Mouse (Mus musculus) left cerebral cortex, adult 2 months (tissue): ENCODE measurements at regions not wholly inside any gene's neighbourhood (a gene's known extent, or its start where the extent isn't known, plus 50 kb on each side); places are given as distances from the start of the nearest gene placed in this dataset.
A peak's percentile ranks its signal among the peaks of the same experiment; 100 is the strongest.

ENCODE experiments used
- DNase-seq, 2 experiments: peaks; one replicate each; pipeline ENCODE4 v3.0.0; 2021 to 2022; ENCODE audit warnings: low spot score in 2 of 2, mixed read lengths in 1 of 2; ENCODE audit errors: extremely low spot score in 1 of 2
- H3K27ac ChIP-seq: fragments of 200-600 bp; 2 replicates; pipeline ENCODE4 v1.8.1; 2022
- H3K4me3 ChIP-seq: fragments of 200-600 bp; 2 replicates; pipeline ENCODE4 v1.8.1; 2022
- CTCF ChIP-seq: fragments of 200-600 bp; IDR thresholded peaks from 2 replicates; pipeline ENCODE4 v1.8.1; 2022; ENCODE audit warnings: antibody characterized with exemption, mild to moderate bottlenecking, moderate library complexity
- intact Hi-C: fragments of 180-260 bp; cut with DNase I; formaldehyde crosslinking; loops from one replicate; pipeline ENCODE4 v1.15.1; 2025

DNA sequence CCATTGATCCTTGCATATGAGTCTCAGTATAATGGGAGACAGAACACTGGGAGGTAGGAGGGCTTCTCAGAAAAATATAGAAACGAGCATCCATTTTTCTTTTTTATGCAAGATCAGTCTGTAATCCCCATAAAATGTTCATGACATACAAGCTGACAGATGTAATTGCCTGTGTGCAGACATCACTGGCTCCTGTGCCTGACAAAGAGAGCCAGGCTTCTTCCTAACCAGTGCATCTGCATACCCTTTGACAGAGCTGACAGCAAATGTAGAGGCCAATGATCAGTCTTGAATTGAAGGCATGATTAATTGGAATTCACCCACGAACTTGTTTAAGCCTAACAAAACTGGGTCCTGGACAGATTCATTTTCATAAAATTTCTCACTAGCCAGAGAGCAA is 463.0 kb downstream of the 1190002N15Rik start:
- TF ChIP-seq CTCF, result no peak
- intact Hi-C loops, result no loop called here
- Histone ChIP-seq H3K27ac (no peak overlapping the region), H3K4me3 (no peak overlapping the region)
- no peak for DNase-seq

GRCm38 (mm10) chr9:94067121-94067520 is 470.8 kb downstream of the 1190002N15Rik start:
- Histone ChIP-seq H3K27ac (no peak overlapping the region), H3K4me3 (no peak overlapping the region)
- intact Hi-C loops, result no loop called here
- TF ChIP-seq CTCF, result no peak
- DNase-seq, result no peak

DNA sequence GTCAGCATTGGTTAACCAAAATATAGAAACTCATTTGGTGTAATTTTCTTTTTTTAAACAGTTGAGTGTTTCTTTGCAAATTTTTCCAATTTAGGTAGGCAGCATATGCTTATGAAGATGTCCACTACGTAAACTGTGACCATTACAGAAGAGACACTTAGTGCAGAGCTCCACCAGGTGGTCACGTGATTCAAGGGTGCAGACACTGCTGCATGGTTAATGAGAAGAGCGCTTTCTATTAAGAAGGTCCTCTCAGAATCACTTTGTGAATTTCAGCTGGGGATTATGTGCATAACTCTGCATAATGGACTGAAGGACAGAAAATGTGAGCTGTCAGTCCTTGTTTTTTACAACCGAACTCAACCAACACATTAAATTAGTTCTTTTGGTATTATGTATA is 484.7 kb downstream of the 1190002N15Rik start:
- intact Hi-C loops, result no loop called here
- H3K27ac ChIP-seq, result no peak overlapping the region
- DNase-seq, result no peak
- no peak overlapping the region for H3K4me3 ChIP-seq
- no peak; the same call in 1 of the 2 replicates for TF ChIP-seq CTCF

- Histone ChIP-seq H3K4me3 (no peak overlapping the region), H3K27ac (no peak overlapping the region)
- no peak for TF ChIP-seq CTCF
- DNase-seq, result no peak
- intact Hi-C loops, result no loop called here
Measured at GRCm38 (mm10) chr9:94047845-94048244, 490.0 kb downstream of the 1190002N15Rik start.

- H3K27ac ChIP-seq, result no peak overlapping the region
- intact Hi-C loops, result no loop called here
- TF ChIP-seq CTCF, result no peak
Measured at GRCm38 (mm10) chr9:94045462-94046126, 492.3 kb downstream of the 1190002N15Rik start.

GRCm38 (mm10) chr9:94023761-94024160 is 514.1 kb downstream of the 1190002N15Rik start:
- no peak for DNase-seq
- intact Hi-C loops, result no loop called here
- no peak overlapping the region for H3K27ac ChIP-seq
- TF ChIP-seq CTCF, result no peak
- no peak overlapping the region for H3K4me3 ChIP-seq

More at GRCm38 (mm10) chr9:94045462-94046126, 492.3 kb downstream of the 1190002N15Rik start:
- no peak for DNase-seq
- no peak overlapping the region for H3K4me3 ChIP-seq

GRCm38 (mm10) chr9:94021293-94021903 is 516.5 kb downstream of the 1190002N15Rik start:
- no peak for TF ChIP-seq CTCF
- H3K27ac ChIP-seq, result no peak overlapping the region
- no peak overlapping the region for H3K4me3 ChIP-seq
- intact Hi-C loops, result no loop called here
- DNase-seq, result no peak

GRCm38 (mm10) chr9:94016747-94017487 is 521.0 kb downstream of the 1190002N15Rik start:
- H3K27ac ChIP-seq, result no peak overlapping the region
- DNase-seq, result no peak
- intact Hi-C loops, result no loop called here
- no peak for TF ChIP-seq CTCF
- H3K4me3 ChIP-seq, result no peak overlapping the region

DNA sequence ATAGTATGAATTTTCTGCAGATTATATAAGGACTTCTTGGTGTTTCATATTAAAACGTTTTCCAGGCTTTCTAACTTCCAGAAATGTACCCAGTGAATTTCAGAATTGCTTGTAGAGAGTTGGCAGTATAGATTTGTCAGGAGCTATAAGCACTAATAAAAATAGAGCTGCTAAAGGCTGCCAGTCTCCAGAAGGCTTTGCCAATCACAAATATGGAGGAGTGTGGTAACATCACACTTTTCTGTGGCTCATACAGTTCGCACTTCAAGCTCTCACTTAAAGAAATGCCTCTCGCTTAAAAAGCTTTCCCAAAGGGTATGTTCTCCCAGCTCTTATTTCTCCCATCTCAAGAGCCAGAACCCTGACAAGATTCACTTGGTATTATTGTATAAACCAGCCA is 545.7 kb downstream of the 1190002N15Rik start:
- H3K4me3 ChIP-seq, result no peak overlapping the region
- intact Hi-C loops, result loop anchor here (2.0 to 10.0 kb wide), 5 partner anchors 210 to 567 kb away; partner anchors contain the start of gene 1190002N15Rik
- TF ChIP-seq CTCF, result no peak
- peak overlapping the region; percentile 70 for H3K27ac ChIP-seq
- DNase-seq, result peak in 1 of 2 experiments; percentile 9

- H3K4me3 ChIP-seq, result no peak overlapping the region
- intact Hi-C loops, result loop anchor here (5.0 to 10.0 kb wide), 4 partner anchors 211 to 566 kb away; partner anchors contain the start of gene 1190002N15Rik
- DNase-seq, result no peak
- TF ChIP-seq CTCF, result no peak
- H3K27ac ChIP-seq, result peak overlapping the region; percentile 56; the same call in 1 of the 2 replicates
Measured at GRCm38 (mm10) chr9:93991141-93991540, 546.7 kb downstream of the 1190002N15Rik start.

DNA sequence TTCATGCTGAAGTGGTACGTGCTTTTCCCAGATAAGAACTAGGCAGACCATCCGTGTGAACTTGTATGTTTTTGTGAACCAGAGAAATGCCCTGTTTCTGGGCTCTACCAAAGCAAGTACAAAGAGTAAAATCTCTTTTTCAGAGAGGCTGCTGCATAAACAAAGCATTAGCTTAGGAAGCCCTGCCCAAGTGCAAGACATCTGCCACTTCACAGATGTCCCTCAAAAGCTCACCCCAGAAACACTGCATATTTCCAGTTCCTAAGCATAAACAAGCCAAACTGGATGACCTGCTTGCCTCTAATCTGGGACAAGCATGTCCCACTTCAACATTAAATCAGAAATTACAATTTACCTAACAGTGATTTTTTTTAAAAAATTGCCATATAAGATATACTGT is 556.7 kb downstream of the 1190002N15Rik start:
- Histone ChIP-seq H3K4me3 (no peak overlapping the region), H3K27ac (no peak overlapping the region)
- intact Hi-C loops, result no loop called here
- no peak for DNase-seq
- TF ChIP-seq CTCF, result no peak

GRCm38 (mm10) chr9:93969691-93970284 is 568.1 kb downstream of the 1190002N15Rik start:
- peak in 1 of 2 experiments; percentile 11 for DNase-seq
- H3K27ac ChIP-seq, result no peak overlapping the region
- no peak for TF ChIP-seq CTCF
- no peak overlapping the region for H3K4me3 ChIP-seq
- intact Hi-C loops, result no loop called here
